8 mouse cellular contexts compared by ENCODE assay signal in genomic region chr19:44292483-44292882, GRCm38 (mm10). TPM values are rescaled to one million over a fixed set of nuclear protein-coding genes. Genes with fewer than 3 reads are reported as not detected.
DNase-seq lines count a peak whose midpoint lies in the region; ATAC-seq and TF ChIP-seq lines count a peak whose summit lies in the region.

No protein-coding gene starts in this region.

- TF ChIP-seq POLR2A in bone marrow macrophage, adult 2 months (IDR thresholded peaks at IDR 0.05; ENCODE audit: borderline replicate concordance, low read depth, low read length), result no peak

- no peak overlapping the region; the same call in 1 of the 2 replicates for H3K9ac ChIP-seq in heart, postnatal 0 days (replicated peaks; ENCODE audit: low read depth, low read length)
- 0 out of 2 replicates have a peak overlapping the region, but pooled peaks have one; percentile 98 for H3K9ac ChIP-seq in forebrain, postnatal 0 days

- H3K27me3 ChIP-seq in heart, postnatal 0 days (ENCODE audit: control insufficient read depth, insufficient read depth, low read length), result no peaks in the 10 kb centered on the region
- H3K27me3 ChIP-seq in forebrain, postnatal 0 days (ENCODE audit: insufficient read depth, low read length), result no peaks in the 10 kb centered on the region
- no peaks in the 10 kb centered on the region for H3K27me3 ChIP-seq in midbrain, embryonic 10.5 days (ENCODE audit: low read depth, poor library complexity, severe bottlenecking)

- peaks cover 48% of the 10 kb centered on the region for H3K4me1 ChIP-seq in heart, postnatal 0 days (ENCODE audit: control insufficient read depth, insufficient read depth)
- peaks cover 16% of the 10 kb centered on the region for H3K4me1 ChIP-seq in bone marrow macrophage, adult 2 months (ENCODE audit: control insufficient read depth, insufficient read depth, low read length)
- H3K4me1 ChIP-seq in forebrain, postnatal 0 days (ENCODE audit: insufficient read depth), result peaks cover 15% of the 10 kb centered on the region
- peaks cover 56% of the 10 kb centered on the region for H3K4me1 ChIP-seq in midbrain, embryonic 10.5 days

- H3K9me3 ChIP-seq in heart, postnatal 0 days (replicated peaks; ENCODE audit: control insufficient read depth, low read length), result no peaks in the 10 kb centered on the region
- no peaks in the 10 kb centered on the region for H3K9me3 ChIP-seq in forebrain, postnatal 0 days (ENCODE audit: low read length)
- H3K9me3 ChIP-seq in midbrain, embryonic 10.5 days (replicated peaks), result no peaks in the 10 kb centered on the region

- H3K4me2 ChIP-seq in heart, postnatal 0 days (ENCODE audit: low read depth, low read length), result peak overlapping the region; percentile 91; the same call in 1 of the 2 replicates
- H3K4me2 ChIP-seq in forebrain, postnatal 0 days (ENCODE audit: low read depth), result peak overlapping the region; percentile 98

- WGBS in heart, postnatal 0 days, result 51% methylated on average over 3 of the region's 3 CpGs
- 43% methylated on average over 3 of the region's 3 CpGs for WGBS in forebrain, postnatal 0 days
- 70% methylated on average over 3 of the region's 3 CpGs for WGBS in midbrain, embryonic 10.5 days

- TF ChIP-seq EP300 in heart, postnatal 0 days (IDR thresholded peaks at IDR 0.05; ENCODE audit: low read depth), result no peak

- H3K36me3 ChIP-seq in heart, postnatal 0 days (replicated peaks; ENCODE audit: control insufficient read depth, insufficient read depth, low read length), result no peaks in the 10 kb centered on the region; the same call in 1 of the 2 replicates
- 0 out of 2 replicates have a peak, but pooled peaks cover 11% of the 10 kb centered on the region for H3K36me3 ChIP-seq in forebrain, postnatal 0 days (ENCODE audit: insufficient read depth)
- peaks cover 28% of the 10 kb centered on the region for H3K36me3 ChIP-seq in midbrain, embryonic 10.5 days

- no peak for ATAC-seq in heart, postnatal 0 days (ENCODE audit: insufficient read depth, low read depth)
- ATAC-seq in forebrain, postnatal 0 days, result no peak

- peak overlapping the region; percentile 87 for H3K27ac ChIP-seq in heart, postnatal 0 days (ENCODE audit: low read depth)
- H3K27ac ChIP-seq in bone marrow macrophage, adult 2 months (ENCODE audit: insufficient read depth, low read depth, low read length), result peak overlapping the region; percentile 97
- H3K27ac ChIP-seq in forebrain, postnatal 0 days (ENCODE audit: low read depth, low read length), result peak overlapping the region; percentile 98
- peak overlapping the region; percentile 98 for H3K27ac ChIP-seq in midbrain, embryonic 10.5 days (replicated peaks)

- TF ChIP-seq CTCF in heart, postnatal 0 days (IDR thresholded peaks at IDR 0.05; ENCODE audit: low read depth), result no peak
- no peak for TF ChIP-seq CTCF in bone marrow macrophage, adult 2 months (IDR thresholded peaks at IDR 0.05; ENCODE audit: low read depth, low read length)
- no peak for TF ChIP-seq CTCF in forebrain, postnatal 0 days (IDR thresholded peaks at IDR 0.05; ENCODE audit: low read depth)

- intact Hi-C loops in gastrocnemius, postnatal 36 days (cut with DNase I), result no loop called here

- no peak for DNase-seq in heart, postnatal 0 days (ENCODE audit: low spot score)
- DNase-seq in heart, adult 18-20 months, result no peak
- DNase-seq in forebrain, postnatal 0 days, result no peak
- no peak for DNase-seq in midbrain, embryonic 10.5 days (ENCODE audit: low spot score)
- no peak for DNase-seq in urinary bladder, postnatal 14 days (ENCODE audit: low spot score)
- DNase-seq in gastrocnemius, postnatal 36 days, result no peak
- no peak for DNase-seq in frontal cortex, postnatal 10 days (ENCODE audit: low spot score in 2 of 2)

- H3K4me3 ChIP-seq in heart, postnatal 0 days (ENCODE audit: low read depth, low read length), result no peak overlapping the region
- 0 out of 2 replicates have a peak overlapping the region, but pooled peaks have one; percentile 72 for H3K4me3 ChIP-seq in bone marrow macrophage, adult 2 months (ENCODE audit: insufficient read depth, low read length)
- H3K4me3 ChIP-seq in forebrain, postnatal 0 days (ENCODE audit: low read depth, low read length), result peak overlapping the region; percentile 95; the same call in 1 of the 2 replicates
- peak overlapping the region; percentile 86 for H3K4me3 ChIP-seq in midbrain, embryonic 10.5 days

RNA-seq across cellular contexts. Expression of gene Scd2, which starts 1.0 kb away (rescaled TPM):
- 307 and 374 TPM in 2 replicates for total RNA-seq in heart, postnatal 0 days (2014; rRNA removed; ENCODE audit: low replicate concordance)
- polyA plus RNA-seq in heart, postnatal 0 days (2015; fragmentation: Nextera tagmentation; extraction: Ambion mirVana), result 47.5 and 61.2 TPM in 2 replicates
- 1 to 10 TPM; 9.1 to 9.4 TPM for total RNA-seq in heart, adult 18-20 months (2021)
- polyA plus RNA-seq in bone marrow macrophage, adult 2 months (2012; ENCODE audit: insufficient read depth, insufficient read length, missing spikeins), result 6.7 and 7.7 TPM in 2 replicates
- total RNA-seq in forebrain, postnatal 0 days (2014; rRNA removed), result 540 and 696 TPM in 2 replicates
- polyA plus RNA-seq in forebrain, postnatal 0 days (2015; fragmentation: Nextera tagmentation; extraction: Ambion mirVana), result 162 and 210 TPM in 2 replicates
- polyA plus RNA-seq in midbrain, embryonic 10.5 days (2016; fragmentation: Nextera tagmentation; extraction: Ambion mirVana), result 326 and 382 TPM in 2 replicates
- 10 to 100 TPM in 1 of 2 experiments, 1 to 10 TPM in 1; 6.4 to 12.3 TPM for total RNA-seq in gastrocnemius, postnatal 36 days (2021)

RNA-seq across cellular contexts. Expression of gene Scd4, which starts 40.4 kb away (rescaled TPM):
- total RNA-seq in heart, postnatal 0 days (2014; rRNA removed; ENCODE audit: low replicate concordance), result 10.8 and 37.4 TPM in 2 replicates
- 30.8 and 38.2 TPM in 2 replicates for polyA plus RNA-seq in heart, postnatal 0 days (2015; fragmentation: Nextera tagmentation; extraction: Ambion mirVana)
- 1 to 10 TPM; 4.3 to 7.8 TPM for total RNA-seq in heart, adult 18-20 months (2021)
- not detected in 2 replicates for polyA plus RNA-seq in bone marrow macrophage, adult 2 months (2012; ENCODE audit: insufficient read depth, insufficient read length, missing spikeins)
- total RNA-seq in forebrain, postnatal 0 days (2014; rRNA removed), result 0.23 and 0.43 TPM in 2 replicates
- polyA plus RNA-seq in forebrain, postnatal 0 days (2015; fragmentation: Nextera tagmentation; extraction: Ambion mirVana), result 0.11 and 0.25 TPM in 2 replicates
- 0.06 TPM in 1 of 2 replicates, not detected in the other for polyA plus RNA-seq in midbrain, embryonic 10.5 days (2016; fragmentation: Nextera tagmentation; extraction: Ambion mirVana)
- under 1 TPM; 0.10 to 0.20 TPM for total RNA-seq in gastrocnemius, postnatal 36 days (2021)

Comparison
In these comparisons a context has a peak if more than half of its experiments do, and no peak if none do; other contexts are left out.
1. RNA of gene Scd2, which starts 1.0 kb away (total RNA-seq): 540 to 696 TPM in forebrain, postnatal 0 days and 307 to 374 TPM in heart, postnatal 0 days; 6.4 to 12.3 TPM in gastrocnemius, postnatal 36 days and 9.1 to 9.4 TPM in heart, adult 18-20 months; every median in the first group is over 10 times any median in the second.
2. Peak in every context shown above with its lines, with median percentiles within 50 percentile points of each other: H3K27ac ChIP-seq.